Mouse (Mus musculus) heart, adult 2 months (tissue): Measurements from ENCODE around the gene Trappc2l. TPM values are rescaled to one million over a fixed set of nuclear protein-coding genes. Genes with fewer than 3 reads are reported as not detected.

Experiments used
- DNase-seq, 2 experiments: peaks; one replicate each; pipeline ENCODE4 v3.0.0; 2021
- H3K27ac ChIP-seq: fragments of 200-600 bp; 2 replicates; pipeline ENCODE4 v1.8.1; 2022
- H3K27me3 ChIP-seq: fragments of 200-500 bp; 2 replicates; pipeline ENCODE4 v1.6.1; 2012; ENCODE audit warnings: mild to moderate bottlenecking, low read length, inconsistent platforms, mixed read lengths; ENCODE audit not compliant: control insufficient read depth, insufficient read depth
- H3K36me3 ChIP-seq: fragments of 200-500 bp; 2 replicates; pipeline ENCODE4 v1.6.1; 2012; ENCODE audit warnings: low read length, inconsistent platforms; ENCODE audit not compliant: control insufficient read depth, insufficient read depth
- H3K4me1 ChIP-seq: fragments of 200-500 bp; 2 replicates; pipeline ENCODE4 v1.6.1; 2011; ENCODE audit warnings: low read length; ENCODE audit not compliant: control insufficient read depth, insufficient read depth
- H3K4me3 ChIP-seq: fragments of 200-600 bp; 2 replicates; pipeline ENCODE4 v1.8.1; 2022
- H3K79me2 ChIP-seq: fragments of 200-500 bp; replicated peaks from 2 replicates; pipeline ENCODE4 v1.6.1; 2012; ENCODE audit warnings: mild to moderate bottlenecking, inconsistent platforms, low read length, moderate library complexity, mixed read lengths; ENCODE audit not compliant: control insufficient read depth, insufficient read depth
- H3K9ac ChIP-seq: fragments of 200-500 bp; 2 replicates; pipeline ENCODE4 v1.6.1; 2012; ENCODE audit warnings: low read depth, mild to moderate bottlenecking, control low read depth, inconsistent platforms, low read length, mixed read lengths
- CTCF ChIP-seq: fragments of 200-600 bp; IDR thresholded peaks from 2 replicates; pipeline ENCODE4 v1.8.1; 2022; ENCODE audit warnings: antibody characterized with exemption, mild to moderate bottlenecking, moderate library complexity
- EP300 ChIP-seq: fragments of 200-500 bp; IDR thresholded peaks from 2 replicates; pipeline ENCODE4 v1.6.1; 2011; ENCODE audit warnings: low read depth, low read length, control low read depth; ENCODE audit not compliant: insufficient read depth
- POLR2A ChIP-seq: fragments of 200-500 bp; IDR thresholded peaks from 2 replicates; pipeline ENCODE4 v1.6.1; 2011; ENCODE audit warnings: mild to moderate bottlenecking, low read depth, low read length, control low read depth; ENCODE audit not compliant: insufficient read depth
- WGBS: fragments of 180-500 bp; shearing (Covaris S2); methylation state at CpG from one replicate; pipeline ENCODE4 v1.1.7; 2018; 5-methylcytosine and 5-hydroxymethylcytosine counted together
- intact Hi-C: fragments of 180-260 bp; cut with DNase I; formaldehyde crosslinking; loops from one replicate; pipeline ENCODE4 v1.15.1; 2025
- polyA plus RNA-seq: library from polyadenylated mRNA; depleted of rRNA; stranded (reverse); fragments of >200 nt; gene quantifications from 2 replicates; pipeline ENCODE4 v1.2.3, GENCODE M21; 2012
- total RNA-seq, 2 experiments: library from RNA; stranded (reverse); gene quantifications; 2 replicates each; pipeline ENCODE4 v1.2.3; 2021

Trappc2l gene
- total and polyA plus RNA-seq, 3 experiments: 58.6 to 161 (median 65.4) TPM

GRCm38 (mm10) chr8:122573577-122573976 is 37.9 kb upstream of the Trappc2l start:
- no peaks in the 10 kb centered on the region for H3K79me2 ChIP-seq
- WGBS: 79% methylated on average over 9 of the region's 9 CpGs
- H3K36me3 ChIP-seq: no peaks in the 10 kb centered on the region
- intact Hi-C loops: no loop called here
- TF ChIP-seq CTCF: no peak
- no peak for TF ChIP-seq POLR2A
- TF ChIP-seq EP300: no peak
- H3K27me3 ChIP-seq: no peaks in the 10 kb centered on the region
- H3K9ac ChIP-seq: no peak overlapping the region
- peaks cover 13% of the 10 kb centered on the region for H3K4me1 ChIP-seq
- H3K4me3 ChIP-seq: no peak overlapping the region
- DNase-seq: no peak
- no peak overlapping the region for H3K27ac ChIP-seq

- WGBS: 59% methylated on average over 3 of the region's 3 CpGs
- intact Hi-C loops: no loop called here
- no peak for DNase-seq
- Histone ChIP-seq H3K4me3 (no peak overlapping the region), H3K27ac (no peak overlapping the region), H3K36me3 (no peaks in the 10 kb centered on the region), H3K4me1 (peaks cover 13% of the 10 kb centered on the region), H3K9ac (no peak overlapping the region), H3K27me3 (no peaks in the 10 kb centered on the region), H3K79me2 (no peaks in the 10 kb centered on the region)
- TF ChIP-seq CTCF (no peak), EP300 (no peak), POLR2A (no peak)
These were observed 37.2 kb upstream of the Trappc2l start for GRCm38 (mm10) chr8:122574264-122574663.

- Histone ChIP-seq H3K36me3 (no peaks in the 10 kb centered on the region), H3K4me1 (peaks cover 13% of the 10 kb centered on the region), H3K27me3 (no peaks in the 10 kb centered on the region), H3K9ac (no peak overlapping the region), H3K27ac (no peak overlapping the region), H3K79me2 (no peaks in the 10 kb centered on the region), H3K4me3 (no peak overlapping the region)
- intact Hi-C loops: no loop called here
- TF ChIP-seq CTCF: no peak
- 51% methylated on average over 10 of the region's 10 CpGs for whole genome bisulfite sequencing
- no peak for DNase-seq
These were observed 36.7 kb upstream of the Trappc2l start for GRCm38 (mm10) chr8:122574667-122575251.

GRCm38 (mm10) chr8:122575286-122575685 is 36.2 kb upstream of the Trappc2l start:
- Histone ChIP-seq H3K4me1 (peaks cover 13% of the 10 kb centered on the region), H3K79me2 (no peaks in the 10 kb centered on the region), H3K27ac (peak overlapping the region; percentile 62; the same call in 1 of the 2 replicates), H3K4me3 (no peak overlapping the region; the same call in 1 of the 2 replicates), H3K9ac (no peak overlapping the region), H3K27me3 (no peaks in the 10 kb centered on the region), H3K36me3 (no peaks in the 10 kb centered on the region)
- intact Hi-C loops: no loop called here
- WGBS: 54% methylated on average over 8 of the region's 8 CpGs
- no peak for TF ChIP-seq CTCF
- no peak for DNase-seq

GRCm38 (mm10) chr8:122575735-122576647 is 35.4 kb upstream of the Trappc2l start:
- DNase-seq: peak in 1 of 2 experiments; percentile 37
- Histone ChIP-seq H3K36me3 (no peaks in the 10 kb centered on the region), H3K27me3 (no peaks in the 10 kb centered on the region), H3K4me1 (peaks cover 13% of the 10 kb centered on the region), H3K4me3 (peak overlapping the region; percentile 64), H3K27ac (peak overlapping the region; percentile 62), H3K9ac (peak overlapping the region; percentile 74), H3K79me2 (no peaks in the 10 kb centered on the region)
- TF ChIP-seq CTCF (no peak), EP300 (no peak), POLR2A (no peak)
- 19% methylated on average over 21 of the region's 21 CpGs for WGBS
- intact Hi-C loops: no loop called here

GRCm38 (mm10) chr8:122576648-122577022 is 34.8 kb upstream of the Trappc2l start, which contains the start of gene Aprt:
Gene Aprt, minus strand, starts transcription at chr8:122576909.
- intact Hi-C loops: no loop called here

More at GRCm38 (mm10) chr8:122576648-122577022, 34.8 kb upstream of the Trappc2l start, which contains the start of gene Aprt:
- TF ChIP-seq EP300 (no peak), POLR2A (peak; percentile 69; the same call in 1 of the 2 replicates), CTCF (no peak)
- DNase-seq: peak; percentile 94 to 95
- H3K9ac ChIP-seq: peak within 1 kb of the TSS; percentile 74
- H3K36me3 ChIP-seq: no peaks in the 10 kb centered on the region
- no peaks in the 10 kb centered on the region for H3K79me2 ChIP-seq
- peak within 1 kb of the TSS; percentile 64 for H3K4me3 ChIP-seq
- WGBS: under 1% methylated on average over 39 of the region's 39 CpGs
- peak within 1 kb of the TSS; percentile 62 for H3K27ac ChIP-seq
- H3K4me1 ChIP-seq: peaks cover 13% of the 10 kb centered on the region
- H3K27me3 ChIP-seq: no peaks in the 10 kb centered on the region
